Mouse (Mus musculus) neural tube, embryonic 15.5 days (tissue): ENCODE measurements at regions not wholly inside any gene's neighbourhood (a gene's known extent, or its start where the extent isn't known, plus 50 kb on each side); places are given as distances from the start of the nearest gene placed in this dataset.
A peak's percentile ranks its signal among the peaks of the same experiment; 100 is the strongest.

ENCODE experiments used
- ATAC-seq: fragments of 200-750 bp; cut with Nextera tagmentation; 2 replicates; pipeline ENCODE4 v1.8.0; 2017; ENCODE audit warnings: mild to moderate bottlenecking, moderate TSS enrichment, moderate library complexity; ENCODE audit not compliant: low FRiP score
- H3K27ac ChIP-seq: fragments of 300-500 bp; sonication (generic); replicated peaks from 2 replicates; pipeline ENCODE4 v1.5.1; 2015; ENCODE audit warnings: mild to moderate bottlenecking, inconsistent platforms
- H3K27me3 ChIP-seq: fragments of 300-500 bp; sonication (generic); replicated peaks from 2 replicates; pipeline ENCODE4 v1.6.1; 2015; ENCODE audit warnings: inconsistent platforms
- H3K36me3 ChIP-seq: fragments of 300-500 bp; sonication (generic); 2 replicates; pipeline ENCODE4 v1.6.1; 2015; ENCODE audit warnings: inconsistent platforms
- H3K4me1 ChIP-seq: fragments of 300-500 bp; sonication (generic); 2 replicates; pipeline ENCODE4 v1.6.1; 2015; ENCODE audit warnings: inconsistent platforms
- H3K4me2 ChIP-seq: fragments of 300-500 bp; sonication (generic); 2 replicates; pipeline ENCODE4 v1.6.1; 2015; ENCODE audit warnings: inconsistent platforms, mild to moderate bottlenecking, moderate library complexity
- H3K4me3 ChIP-seq: fragments of 300-500 bp; sonication (generic); replicated peaks from 2 replicates; pipeline ENCODE4 v1.5.1; 2015; ENCODE audit warnings: mild to moderate bottlenecking, inconsistent platforms
- H3K9ac ChIP-seq: fragments of 300-500 bp; sonication (generic); replicated peaks from 2 replicates; pipeline ENCODE4 v1.6.1; 2015; ENCODE audit warnings: mild to moderate bottlenecking, inconsistent platforms
- H3K9me3 ChIP-seq: fragments of 300-500 bp; sonication (generic); replicated peaks from 2 replicates; pipeline ENCODE4 v1.6.1; 2016; ENCODE audit warnings: inconsistent platforms
- WGBS: fragments of 180-500 bp; shearing (Covaris S2); methylation state at CpG from one replicate; pipeline ENCODE4 v1.1.7; 2015; ENCODE audit warnings: mixed read lengths; 5-methylcytosine and 5-hydroxymethylcytosine counted together

DNA sequence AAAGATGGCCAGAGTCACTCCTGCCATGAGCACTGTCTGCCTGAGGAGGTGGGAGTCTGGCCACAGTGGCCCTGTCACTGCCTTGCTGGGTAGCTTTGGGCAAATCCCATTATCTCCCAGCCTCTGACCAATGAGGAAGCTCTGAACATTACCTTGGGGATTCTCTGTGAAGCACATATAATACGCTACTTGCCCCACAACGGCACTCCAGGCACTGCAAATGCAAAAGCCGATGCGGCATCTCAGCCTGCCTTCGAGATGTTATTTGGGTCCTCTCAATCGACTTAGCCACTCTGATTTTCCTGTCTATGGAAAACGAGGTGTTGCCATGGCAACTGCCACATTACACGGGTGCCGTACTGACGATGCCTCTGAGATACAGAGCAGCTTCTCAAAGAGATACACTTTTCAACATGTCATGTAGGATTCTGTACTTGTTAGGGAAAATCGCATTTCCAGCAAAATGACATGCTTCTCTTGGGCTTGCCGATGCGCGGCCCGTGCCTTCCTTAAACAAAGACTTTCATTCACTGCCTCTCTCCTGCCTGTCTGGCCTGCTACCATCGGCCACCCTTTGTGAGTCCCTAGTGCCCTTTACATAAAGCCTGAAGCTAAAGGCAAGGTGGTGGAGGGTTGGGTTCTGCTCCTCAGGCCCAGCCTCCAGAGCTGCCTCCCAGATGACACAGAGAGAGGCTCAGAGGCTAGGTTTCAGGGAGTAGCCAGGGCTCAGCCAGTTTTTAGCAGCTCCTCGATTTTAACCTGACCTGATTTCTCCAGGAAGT, 355.0 kb downstream of the Rps24 start:
- no peaks in the 10 kb centered on the region for H3K27me3 ChIP-seq
- H3K9ac ChIP-seq = no peak overlapping the region
- peaks cover 31% of the 10 kb centered on the region for H3K4me1 ChIP-seq
- ATAC-seq = peak; percentile 88
- H3K4me2 ChIP-seq = peak overlapping the region; percentile 19
- peak overlapping the region; percentile 92 for H3K27ac ChIP-seq
- no peaks in the 10 kb centered on the region for H3K9me3 ChIP-seq
- no peak overlapping the region for H3K4me3 ChIP-seq
- H3K36me3 ChIP-seq = no peaks in the 10 kb centered on the region
- WGBS = 15% methylated on average over 17 of the region's 17 CpGs

DNA sequence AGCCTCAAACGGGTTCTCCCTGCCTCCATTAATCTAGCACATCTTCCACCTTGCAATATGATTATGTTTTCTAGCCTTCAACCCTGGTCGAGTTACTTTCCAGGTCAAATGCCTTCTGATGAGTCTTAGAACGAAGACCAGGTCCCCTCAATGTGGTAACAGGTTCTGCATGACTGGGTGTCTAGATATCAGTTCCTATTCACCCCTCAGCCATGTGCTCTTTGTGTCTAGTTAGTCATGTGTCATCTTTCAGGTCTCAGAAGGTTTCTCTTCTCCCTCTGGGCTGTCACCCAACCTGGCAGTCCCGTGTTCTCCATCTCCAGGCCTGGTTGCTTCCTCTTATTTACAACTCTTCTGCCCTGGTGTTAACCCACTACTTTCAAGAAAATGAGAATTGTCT, 356.7 kb downstream of the Rps24 start:
- no peak overlapping the region for H3K4me2 ChIP-seq
- H3K9me3 ChIP-seq = no peaks in the 10 kb centered on the region
- ATAC-seq = no peak
- H3K27ac ChIP-seq = peak overlapping the region; percentile 92; the same call in 1 of the 2 replicates
- H3K27me3 ChIP-seq = no peaks in the 10 kb centered on the region
- 83% methylated on average over 4 of the region's 4 CpGs for WGBS
- H3K4me3 ChIP-seq = no peak overlapping the region
- H3K36me3 ChIP-seq = no peaks in the 10 kb centered on the region
- peaks cover 31% of the 10 kb centered on the region for H3K4me1 ChIP-seq
- H3K9ac ChIP-seq = no peak overlapping the region

DNA sequence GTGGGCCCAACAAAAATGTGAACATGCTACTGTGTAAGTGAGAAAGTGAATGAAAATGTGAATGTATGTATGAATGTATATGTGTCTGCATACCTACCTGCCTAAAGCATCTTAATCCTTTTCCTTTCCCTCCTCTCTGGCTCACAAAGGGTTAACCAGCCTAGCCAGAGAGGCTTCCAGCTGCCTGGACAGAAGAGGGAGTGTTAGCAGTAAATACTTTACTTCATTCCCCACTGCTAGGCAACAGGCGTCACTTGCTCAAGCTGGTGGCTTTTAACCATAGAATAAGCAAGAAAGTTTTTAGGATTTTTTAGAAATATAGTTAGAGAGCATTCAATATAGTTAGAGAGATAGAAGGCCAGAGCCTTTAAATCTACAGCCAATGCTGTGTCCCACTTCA, 363.6 kb downstream of the Rps24 start:
- no peaks in the 10 kb centered on the region for H3K36me3 ChIP-seq
- H3K4me3 ChIP-seq = no peak overlapping the region
- H3K9ac ChIP-seq = no peak overlapping the region
- ATAC-seq = no peak
- H3K4me1 ChIP-seq = 0 out of 2 replicates have a peak, but pooled peaks cover 6% of the 10 kb centered on the region
- no peak overlapping the region for H3K4me2 ChIP-seq
- H3K27ac ChIP-seq = no peak overlapping the region
- WGBS = 9% methylated on average over 1 of the region's 1 CpGs
- H3K27me3 ChIP-seq = no peaks in the 10 kb centered on the region
- no peaks in the 10 kb centered on the region for H3K9me3 ChIP-seq

DNA sequence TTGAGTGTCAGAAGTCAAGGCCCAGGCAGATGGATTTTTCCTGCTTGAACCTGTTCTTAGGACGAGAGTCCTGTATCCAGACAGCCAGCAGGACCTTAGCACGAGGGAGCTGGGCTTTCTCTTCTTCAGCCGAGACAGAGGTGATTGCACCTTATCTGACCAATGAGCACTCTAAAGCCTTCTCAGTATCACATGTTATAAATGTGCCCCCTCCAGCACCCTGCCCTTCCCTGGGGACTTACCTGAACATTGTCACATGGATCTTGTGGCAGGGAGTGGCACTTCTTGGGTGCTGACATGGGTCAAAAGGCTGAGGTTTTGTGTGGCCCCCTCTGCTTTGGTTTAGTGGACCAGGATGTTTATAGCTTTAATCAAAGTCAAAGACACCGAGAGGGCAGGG, 367.5 kb downstream of the Rps24 start:
- H3K9ac ChIP-seq = no peak overlapping the region
- no peaks in the 10 kb centered on the region for H3K36me3 ChIP-seq
- no peak overlapping the region for H3K4me2 ChIP-seq
- H3K4me3 ChIP-seq = no peak overlapping the region
- peaks cover 7% of the 10 kb centered on the region; the same call in 1 of the 2 replicates for H3K4me1 ChIP-seq
- whole genome bisulfite sequencing = 52% methylated on average over 4 of the region's 4 CpGs
- H3K27me3 ChIP-seq = no peaks in the 10 kb centered on the region
- H3K27ac ChIP-seq = no peak overlapping the region
- H3K9me3 ChIP-seq = no peaks in the 10 kb centered on the region
- no peak for ATAC-seq

DNA sequence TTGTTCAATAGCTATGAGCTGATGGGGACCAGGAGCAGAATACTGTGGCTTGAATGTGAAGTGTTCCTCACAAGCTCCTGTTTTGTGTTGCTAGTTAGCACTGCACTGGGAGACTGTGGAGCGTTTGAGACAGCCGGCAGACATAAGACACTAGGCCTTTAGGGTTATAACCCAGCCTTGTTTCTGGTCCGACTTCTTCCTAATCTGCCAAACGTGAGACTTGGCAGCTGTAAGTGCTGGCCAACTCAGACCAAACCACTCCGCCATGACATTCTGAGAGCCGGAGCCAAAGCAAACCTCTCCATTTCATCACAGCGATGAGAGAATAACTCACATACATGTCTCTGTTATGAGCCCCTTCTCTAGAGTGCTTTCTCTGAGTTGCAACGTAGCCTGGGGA, 375.2 kb downstream of the Rps24 start:
- Histone ChIP-seq H3K9me3 (no peaks in the 10 kb centered on the region), H3K9ac (no peak overlapping the region), H3K27ac (no peak overlapping the region), H3K4me2 (no peak overlapping the region), H3K27me3 (no peaks in the 10 kb centered on the region), H3K4me1 (peaks cover 14% of the 10 kb centered on the region), H3K36me3 (no peaks in the 10 kb centered on the region), H3K4me3 (no peak overlapping the region)
- WGBS = 89% methylated on average over 8 of the region's 8 CpGs
- ATAC-seq = no peak

DNA sequence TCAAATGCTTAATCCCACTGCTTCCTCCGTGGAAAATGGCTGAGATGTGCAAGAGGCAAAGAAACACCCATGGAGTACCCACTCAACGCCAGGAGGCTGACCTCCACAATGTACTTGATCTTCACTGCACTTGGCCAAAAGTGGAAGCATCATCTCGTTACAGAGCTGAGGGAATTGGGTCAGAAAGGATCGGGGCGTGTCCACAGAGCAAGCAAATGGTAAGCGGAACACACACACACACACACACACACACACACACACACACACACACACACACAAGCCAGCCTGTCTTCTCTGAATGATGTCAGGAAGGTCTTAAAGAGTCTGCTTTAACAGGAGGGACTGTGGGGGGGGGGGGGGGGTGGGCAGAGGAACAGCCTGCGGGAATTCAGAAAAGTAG, 375.7 kb downstream of the Rps24 start:
- Histone ChIP-seq H3K27me3 (no peaks in the 10 kb centered on the region), H3K9ac (no peak overlapping the region), H3K4me3 (no peak overlapping the region), H3K36me3 (no peaks in the 10 kb centered on the region), H3K27ac (no peak overlapping the region), H3K9me3 (no peaks in the 10 kb centered on the region), H3K4me1 (peaks cover 14% of the 10 kb centered on the region), H3K4me2 (no peak overlapping the region)
- ATAC-seq = no peak
- WGBS = 83% methylated on average over 7 of the region's 7 CpGs

DNA sequence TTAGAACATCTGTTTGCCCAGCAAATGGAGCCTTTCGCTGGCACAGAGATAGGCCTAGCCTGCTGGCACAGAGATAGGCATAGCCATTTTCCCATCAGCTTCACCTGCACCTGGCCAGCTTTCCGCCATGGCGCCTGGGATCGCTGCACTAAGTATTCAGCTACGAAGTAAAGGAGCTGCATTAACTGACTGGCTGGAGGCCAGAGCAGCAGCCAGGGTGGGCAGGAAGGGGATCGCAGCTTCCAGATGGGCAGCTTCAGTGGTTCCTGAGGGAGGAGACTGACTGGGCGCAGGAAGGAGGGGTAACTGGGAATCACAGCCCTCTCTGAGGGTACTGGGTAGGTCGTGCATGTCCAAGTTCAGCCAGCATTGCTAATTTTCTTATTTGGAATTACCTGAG, 376.2 kb downstream of the Rps24 start:
- no peaks in the 10 kb centered on the region for H3K9me3 ChIP-seq
- H3K4me2 ChIP-seq = no peak overlapping the region
- H3K4me1 ChIP-seq = peaks cover 17% of the 10 kb centered on the region
- H3K4me3 ChIP-seq = no peak overlapping the region
- 0 out of 2 replicates have a peak overlapping the region, but pooled peaks have one; percentile 33 for H3K27ac ChIP-seq
- no peaks in the 10 kb centered on the region for H3K36me3 ChIP-seq
- H3K9ac ChIP-seq = no peak overlapping the region
- no peaks in the 10 kb centered on the region for H3K27me3 ChIP-seq
- ATAC-seq = no peak; the same call in 1 of the 2 replicates
- 69% methylated on average over 8 of the region's 8 CpGs for WGBS

DNA sequence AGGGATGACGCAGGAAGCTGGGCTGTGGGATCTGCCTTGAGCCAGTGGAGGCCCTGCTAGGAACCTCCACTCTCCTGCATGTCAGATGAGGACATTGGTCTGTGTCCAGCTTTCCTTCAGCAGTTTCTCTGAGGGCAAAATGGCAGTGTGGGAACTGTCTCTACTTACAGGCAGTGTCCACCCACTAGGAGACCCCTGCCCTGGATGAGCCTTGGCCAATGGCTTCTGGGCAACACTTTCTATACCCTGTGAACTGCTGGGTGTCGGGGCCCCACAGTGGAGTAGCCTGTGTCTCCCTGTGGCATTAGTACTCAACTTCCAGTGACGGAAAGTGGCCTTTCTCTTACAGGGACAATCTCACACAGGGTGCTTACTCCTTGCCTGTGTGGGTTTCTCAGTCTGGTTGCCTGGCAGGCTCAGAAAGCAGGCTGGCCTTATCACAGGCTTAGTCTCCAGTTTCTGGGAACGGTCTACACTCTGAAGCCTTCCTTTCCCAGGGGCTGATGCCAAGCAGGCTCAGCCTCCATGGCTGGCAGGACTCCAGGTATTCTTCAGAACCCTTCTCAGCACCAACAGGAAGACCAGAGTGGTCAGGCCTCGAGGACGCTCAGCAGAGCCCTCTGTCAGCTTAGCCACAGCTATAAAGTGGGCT, 378.8 kb downstream of the Rps24 start:
- Histone ChIP-seq H3K36me3 (no peaks in the 10 kb centered on the region), H3K9me3 (no peaks in the 10 kb centered on the region), H3K4me3 (no peak overlapping the region), H3K9ac (no peak overlapping the region), H3K4me2 (no peak overlapping the region), H3K27ac (0 out of 2 replicates have a peak overlapping the region, but pooled peaks have one; percentile 4), H3K27me3 (no peaks in the 10 kb centered on the region), H3K4me1 (peaks cover 13% of the 10 kb centered on the region)
- ATAC-seq = no peak
- WGBS = 74% methylated on average over 6 of the region's 6 CpGs

DNA sequence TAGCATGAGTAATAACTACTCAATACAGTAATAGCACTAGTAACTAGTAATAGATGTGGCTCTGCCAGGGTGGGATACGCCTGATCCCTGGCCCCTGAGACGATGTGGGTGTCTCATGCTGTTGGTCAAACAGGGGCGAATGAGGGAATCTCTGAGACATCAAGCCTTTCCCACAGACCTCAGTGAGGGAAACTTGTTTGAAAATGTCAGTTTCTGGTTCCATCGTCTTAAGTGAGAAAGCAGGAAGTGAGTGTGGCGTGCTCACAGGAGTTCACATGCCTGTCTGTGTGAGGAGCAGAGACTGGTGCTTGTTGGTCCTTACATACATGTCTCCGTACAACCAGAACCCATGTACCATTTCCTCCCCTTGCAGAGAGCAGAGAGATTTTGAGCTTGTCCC, 380.9 kb downstream of the Rps24 start:
- H3K4me2 ChIP-seq = no peak overlapping the region
- no peak overlapping the region for H3K9ac ChIP-seq
- no peak overlapping the region for H3K27ac ChIP-seq
- H3K4me3 ChIP-seq = no peak overlapping the region
- no peaks in the 10 kb centered on the region for H3K9me3 ChIP-seq
- WGBS = 88% methylated on average over 6 of the region's 6 CpGs
- no peaks in the 10 kb centered on the region for H3K27me3 ChIP-seq
- H3K4me1 ChIP-seq = peaks cover 16% of the 10 kb centered on the region
- no peak for ATAC-seq
- no peaks in the 10 kb centered on the region for H3K36me3 ChIP-seq

DNA sequence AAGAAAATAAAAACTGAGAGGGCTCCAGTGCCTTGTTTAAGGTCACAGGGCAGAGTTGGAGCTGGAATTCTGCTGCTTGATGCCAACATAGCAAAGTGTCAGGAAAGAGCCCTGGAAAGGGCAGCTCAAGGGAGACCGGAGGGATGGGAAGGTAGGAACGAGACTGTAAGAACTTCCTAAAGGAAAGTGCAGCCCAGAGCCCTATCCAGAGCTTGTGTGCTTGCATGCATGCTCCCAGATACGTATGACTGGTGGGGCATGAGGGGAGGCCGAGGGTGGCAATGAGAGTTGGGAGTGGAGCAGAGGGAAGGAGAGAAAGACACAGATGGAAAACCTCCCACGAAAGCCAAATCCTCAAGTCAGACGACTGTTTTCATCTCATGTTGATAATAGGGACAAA, 381.8 kb downstream of the Rps24 start:
- Histone ChIP-seq H3K4me1 (peaks cover 10% of the 10 kb centered on the region), H3K4me3 (no peak overlapping the region), H3K27me3 (no peaks in the 10 kb centered on the region), H3K36me3 (no peaks in the 10 kb centered on the region), H3K4me2 (no peak overlapping the region), H3K27ac (no peak overlapping the region), H3K9ac (no peak overlapping the region), H3K9me3 (no peaks in the 10 kb centered on the region)
- WGBS = 90% methylated on average over 6 of the region's 6 CpGs
- ATAC-seq = no peak

DNA sequence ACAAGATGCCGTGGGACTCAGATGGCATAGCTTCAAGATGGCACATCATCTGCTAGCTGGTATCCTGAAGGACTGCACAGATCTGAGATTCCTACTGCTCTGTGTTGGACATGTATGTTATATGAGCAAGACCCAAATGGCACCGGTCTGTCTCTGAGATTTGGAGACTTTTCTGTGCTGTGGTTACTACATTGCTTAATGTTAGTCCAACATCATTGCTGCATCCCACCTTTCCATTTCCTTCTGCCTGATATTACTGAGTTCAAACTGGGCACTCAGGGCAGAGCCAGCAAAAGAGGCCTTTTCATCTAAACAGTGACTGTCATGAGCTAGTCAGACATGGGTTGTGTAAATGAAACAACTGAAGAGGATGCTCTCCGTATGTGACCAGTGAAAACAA, 383.3 kb downstream of the Rps24 start:
- Histone ChIP-seq H3K4me2 (no peak overlapping the region), H3K27ac (no peak overlapping the region), H3K4me3 (no peak overlapping the region), H3K9ac (no peak overlapping the region), H3K9me3 (no peaks in the 10 kb centered on the region), H3K36me3 (no peaks in the 10 kb centered on the region), H3K4me1 (peaks cover 16% of the 10 kb centered on the region), H3K27me3 (no peaks in the 10 kb centered on the region)
- 92% methylated on average over 3 of the region's 3 CpGs for WGBS
- no peak for ATAC-seq

DNA sequence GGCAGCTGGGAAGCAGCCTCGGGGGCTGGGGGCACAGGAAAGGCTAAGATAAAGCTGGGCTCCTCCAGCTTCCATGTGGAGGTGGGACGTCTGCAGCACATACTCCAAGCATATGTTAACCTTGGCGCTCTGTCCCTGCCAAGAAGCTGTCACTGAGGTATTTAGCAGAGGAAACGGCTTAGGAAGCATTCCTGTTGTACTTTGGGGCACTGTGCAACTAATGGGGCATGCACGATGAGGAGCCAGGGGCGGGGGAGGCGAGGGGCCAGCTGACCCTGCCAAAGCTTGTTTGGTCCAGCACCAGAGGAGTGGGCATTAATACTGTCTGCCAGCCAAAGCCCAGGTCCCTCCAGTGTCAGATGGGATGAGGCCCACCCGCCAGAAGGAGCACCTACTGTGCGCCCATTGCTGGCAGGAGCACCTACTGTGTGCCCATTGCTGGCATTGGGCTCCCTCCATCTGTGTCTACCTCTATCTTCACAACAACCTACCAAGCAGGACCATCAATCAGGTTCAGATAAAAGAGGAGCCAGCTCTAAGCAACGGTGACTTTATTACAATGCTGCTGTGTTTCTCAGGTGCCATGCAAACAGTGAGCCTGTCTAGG, 384.6 kb downstream of the Rps24 start:
- H3K27me3 ChIP-seq = no peaks in the 10 kb centered on the region
- WGBS = 72% methylated on average over 10 of the region's 10 CpGs
- no peak overlapping the region for H3K4me3 ChIP-seq
- H3K27ac ChIP-seq = no peak overlapping the region
- no peak overlapping the region for H3K9ac ChIP-seq
- peaks cover 23% of the 10 kb centered on the region for H3K4me1 ChIP-seq
- no peak overlapping the region for H3K4me2 ChIP-seq
- ATAC-seq = peak; percentile 43; the same call in 1 of the 2 replicates
- H3K36me3 ChIP-seq = no peaks in the 10 kb centered on the region
- no peaks in the 10 kb centered on the region for H3K9me3 ChIP-seq
